Mouse (Mus musculus) stomach, postnatal 0 days (tissue): ENCODE data around the gene Fth1.

ENCODE experiments used
- CTCF ChIP-seq: IDR thresholded peaks from 2 replicates; pipeline ENCODE4 v1.5.1; 2016; ENCODE audit warnings: antibody characterized with exemption, low read depth, mild to moderate bottlenecking, moderate library complexity
- EP300 ChIP-seq: optimal IDR thresholded peaks from 2 replicates; pipeline ENCODE3; 2016; ENCODE audit warnings: antibody characterized with exemption

GRCm38 (mm10) chr19:10034356-10034755 lies 54.0 kb downstream of the Fth1 start:
- TF ChIP-seq EP300 (no peak), CTCF (no peak)
